Mouse (Mus musculus) forebrain, embryonic 11.5 days (tissue): ENCODE measurements around the gene Krtap28-10. TPM values are rescaled to one million over a fixed set of nuclear protein-coding genes. Genes with fewer than 3 reads are reported as not detected.

Experiments used
- ATAC-seq: fragments of 200-750 bp; cut with Nextera tagmentation; replicated peaks from 2 replicates; pipeline ENCODE4 v1.8.0; 2017; ENCODE audit warnings: moderate TSS enrichment; ENCODE audit not compliant: low FRiP score
- DNase-seq: peaks from one replicate; pipeline ENCODE4 v3.0.0-alpha.2; 2017; ENCODE audit warnings: low spot score
- H3K27ac ChIP-seq: fragments of 300-500 bp; sonication (generic); 2 replicates; pipeline ENCODE4 v1.5.1; 2014; ENCODE audit warnings: low read depth, low read length
- H3K27me3 ChIP-seq: fragments of 300-500 bp; sonication (generic); 2 replicates; pipeline ENCODE4 v1.6.1; 2014; ENCODE audit warnings: mild to moderate bottlenecking, low read length, mixed read lengths; ENCODE audit not compliant: control insufficient read depth, insufficient read depth
- H3K36me3 ChIP-seq: fragments of 300-500 bp; sonication (generic); 2 replicates; pipeline ENCODE4 v1.6.1; 2014; ENCODE audit warnings: mild to moderate bottlenecking, low read length, moderate library complexity, mixed read lengths; ENCODE audit not compliant: control insufficient read depth, insufficient read depth
- H3K4me1 ChIP-seq: fragments of 300-500 bp; sonication (generic); replicated peaks from 2 replicates; pipeline ENCODE4 v1.6.1; 2014; ENCODE audit warnings: low read length, mixed read lengths; ENCODE audit not compliant: control insufficient read depth, insufficient read depth
- H3K4me2 ChIP-seq: fragments of 300-500 bp; sonication (generic); 2 replicates; pipeline ENCODE4 v1.6.1; 2014; ENCODE audit warnings: low read depth, mild to moderate bottlenecking, low read length, moderate library complexity, mixed read lengths; ENCODE audit not compliant: severe bottlenecking
- H3K4me3 ChIP-seq: fragments of 300-500 bp; sonication (generic); 2 replicates; pipeline ENCODE4 v1.5.1; 2014; ENCODE audit warnings: low read depth, low read length
- H3K9ac ChIP-seq: fragments of 300-500 bp; sonication (generic); 2 replicates; pipeline ENCODE4 v1.6.1; 2014; ENCODE audit warnings: low read length
- H3K9me3 ChIP-seq: fragments of 300-500 bp; sonication (generic); 2 replicates; pipeline ENCODE4 v1.6.1; 2016; ENCODE audit warnings: low read length, mixed read lengths; ENCODE audit not compliant: control insufficient read depth
- WGBS: fragments of 180-500 bp; shearing (Covaris S2); extraction: QIAGEN DNeasy Blood & Tissue Kit; methylation state at CpG from one replicate; pipeline ENCODE4 v1.1.7; 2014; 5-methylcytosine and 5-hydroxymethylcytosine counted together
- polyA plus RNA-seq: library from polyadenylated mRNA; unstranded; fragments of >200 nt; fragmentation: Nextera tagmentation; extraction: Ambion mirVana; gene quantifications from 2 replicates; pipeline ENCODE4 v1.2.1, GENCODE M21; 2014

The Krtap28-10 gene
- polyA plus RNA-seq, 1 experiment from 2014 or later: not detected

- H3K4me3 ChIP-seq: no peak overlapping the region
- no peak overlapping the region for H3K9ac ChIP-seq
- H3K9me3 ChIP-seq: no peaks in the 10 kb centered on the region
- H3K4me2 ChIP-seq: no peak overlapping the region
- no peak for DNase-seq
- 76% methylated on average over 5 of the region's 5 CpGs for WGBS
- H3K4me1 ChIP-seq: peaks cover 2% of the 10 kb centered on the region; the same call in 1 of the 2 replicates
- H3K27me3 ChIP-seq: no peaks in the 10 kb centered on the region; the same call in 1 of the 2 replicates
- no peak overlapping the region for H3K27ac ChIP-seq
- H3K36me3 ChIP-seq: no peaks in the 10 kb centered on the region
- ATAC-seq: no peak
Observed at GRCm38 (mm10) chr1:83034509-83034908, 7.8 kb downstream of the Krtap28-10 start.

- H3K27ac ChIP-seq: no peak overlapping the region
- 90% methylated on average over 6 of the region's 6 CpGs for WGBS
- no peaks in the 10 kb centered on the region for H3K9me3 ChIP-seq
Observed at GRCm38 (mm10) chr1:83032508-83032907, 9.8 kb downstream of the Krtap28-10 start.

GRCm38 (mm10) chr1:83031950-83032349, 10.3 kb downstream of the Krtap28-10 start:
- no peak for ATAC-seq
- Histone ChIP-seq H3K4me1 (no peaks in the 10 kb centered on the region), H3K9ac (no peak overlapping the region), H3K36me3 (no peaks in the 10 kb centered on the region), H3K27me3 (no peaks in the 10 kb centered on the region), H3K27ac (no peak overlapping the region), H3K9me3 (no peaks in the 10 kb centered on the region), H3K4me2 (no peak overlapping the region), H3K4me3 (no peak overlapping the region)
- WGBS: 55% methylated on average over 1 of the region's 1 CpGs
- no peak for DNase-seq

More at GRCm38 (mm10) chr1:83032508-83032907, 9.8 kb downstream of the Krtap28-10 start:
- Histone ChIP-seq H3K4me3 (no peak overlapping the region), H3K27me3 (no peaks in the 10 kb centered on the region), H3K36me3 (no peaks in the 10 kb centered on the region), H3K4me2 (no peak overlapping the region), H3K4me1 (no peaks in the 10 kb centered on the region), H3K9ac (no peak overlapping the region)
- ATAC-seq (no peak), DNase-seq (no peak)

- 67% methylated on average over 1 of the region's 1 CpGs for WGBS
- H3K9ac ChIP-seq: no peak overlapping the region
- no peak overlapping the region for H3K27ac ChIP-seq
- ATAC-seq (no peak), DNase-seq (no peak)
- no peaks in the 10 kb centered on the region for H3K27me3 ChIP-seq
- H3K4me1 ChIP-seq: no peaks in the 10 kb centered on the region
- H3K9me3 ChIP-seq: no peaks in the 10 kb centered on the region
- H3K4me2 ChIP-seq: no peak overlapping the region
- H3K36me3 ChIP-seq: no peaks in the 10 kb centered on the region
- H3K4me3 ChIP-seq: no peak overlapping the region
Observed at GRCm38 (mm10) chr1:83016556-83016955, 25.7 kb downstream of the Krtap28-10 start.

GRCm38 (mm10) chr1:83015329-83015879, 26.9 kb downstream of the Krtap28-10 start:
- Histone ChIP-seq H3K9me3 (no peaks in the 10 kb centered on the region), H3K4me3 (no peak overlapping the region), H3K4me2 (no peak overlapping the region), H3K36me3 (no peaks in the 10 kb centered on the region), H3K27ac (no peak overlapping the region), H3K4me1 (no peaks in the 10 kb centered on the region), H3K27me3 (no peaks in the 10 kb centered on the region), H3K9ac (no peak overlapping the region)
- no peak for ATAC-seq
- WGBS: 90% methylated on average over 10 of the region's 10 CpGs
- DNase-seq: no peak

- H3K9ac ChIP-seq: no peak overlapping the region
- ATAC-seq (no peak), DNase-seq (no peak)
- H3K27me3 ChIP-seq: no peaks in the 10 kb centered on the region
- H3K27ac ChIP-seq: no peak overlapping the region
- 96% methylated on average over 3 of the region's 3 CpGs for WGBS
- H3K36me3 ChIP-seq: no peaks in the 10 kb centered on the region
- no peak overlapping the region for H3K4me2 ChIP-seq
- no peaks in the 10 kb centered on the region for H3K9me3 ChIP-seq
- no peaks in the 10 kb centered on the region for H3K4me1 ChIP-seq
- no peak overlapping the region for H3K4me3 ChIP-seq
Observed at GRCm38 (mm10) chr1:83014477-83014876, 27.8 kb downstream of the Krtap28-10 start.

- ATAC-seq: no peak
Observed at GRCm38 (mm10) chr1:83007471-83007870, 34.8 kb downstream of the Krtap28-10 start.

GRCm38 (mm10) chr1:83006218-83007179, 35.8 kb downstream of the Krtap28-10 start:
- H3K4me2 ChIP-seq: no peak overlapping the region
- DNase-seq (no peak), ATAC-seq (no peak)
- no peak overlapping the region for H3K9ac ChIP-seq
- no peaks in the 10 kb centered on the region for H3K4me1 ChIP-seq
- no peaks in the 10 kb centered on the region for H3K27me3 ChIP-seq
- H3K9me3 ChIP-seq: no peaks in the 10 kb centered on the region
- no peak overlapping the region for H3K27ac ChIP-seq
- WGBS: 87% methylated on average over 8 of the region's 8 CpGs
- H3K4me3 ChIP-seq: no peak overlapping the region
- H3K36me3 ChIP-seq: no peaks in the 10 kb centered on the region

More at GRCm38 (mm10) chr1:83007471-83007870, 34.8 kb downstream of the Krtap28-10 start:
- no peak for DNase-seq
- H3K4me3 ChIP-seq: no peak overlapping the region
- H3K27ac ChIP-seq: no peak overlapping the region
- H3K4me1 ChIP-seq: no peaks in the 10 kb centered on the region
- no peak overlapping the region for H3K4me2 ChIP-seq
- WGBS: 84% methylated on average over 6 of the region's 6 CpGs
- no peaks in the 10 kb centered on the region for H3K9me3 ChIP-seq
- H3K9ac ChIP-seq: no peak overlapping the region
- no peaks in the 10 kb centered on the region for H3K36me3 ChIP-seq
- H3K27me3 ChIP-seq: no peaks in the 10 kb centered on the region
